ENCODE assay signal across 8 mouse cellular contexts in the genomic region with DNA sequence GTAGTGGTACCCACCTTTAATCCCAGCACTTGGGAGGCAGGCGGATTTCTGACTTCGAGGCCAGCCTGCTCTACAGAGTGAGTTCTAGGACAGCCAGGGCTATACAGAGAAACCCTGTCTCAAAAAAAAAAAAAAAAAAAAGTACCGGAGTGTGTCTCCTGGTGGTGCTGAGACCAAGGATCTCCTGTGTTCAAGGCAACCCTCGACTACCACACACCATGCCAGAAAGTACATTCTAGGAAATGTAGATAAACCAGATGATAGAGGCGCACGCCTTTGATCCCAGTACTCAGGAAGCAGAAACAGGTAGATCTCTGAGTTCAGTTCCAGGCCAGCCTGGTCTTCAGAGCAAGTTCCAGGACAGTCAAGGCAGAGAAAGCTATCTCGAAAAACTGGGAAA. TPM values are rescaled to one million over a fixed set of nuclear protein-coding genes. Genes with fewer than 3 reads are reported as not detected.
DNase-seq lines count a peak whose midpoint lies in the region; ATAC-seq and TF ChIP-seq lines count a peak whose summit lies in the region.

No protein-coding gene starts in this region.

- no peaks in the 10 kb centered on the region for H3K27me3 ChIP-seq in heart, embryonic 11.5 days (ENCODE audit: control insufficient read depth, insufficient read depth, low read length)
- no peaks in the 10 kb centered on the region for H3K27me3 ChIP-seq in G1E (ENCODE audit: insufficient read depth, low read length)
- no peaks in the 10 kb centered on the region for H3K27me3 ChIP-seq in hindbrain, embryonic 12.5 days
- H3K27me3 ChIP-seq in midbrain, embryonic 10.5 days (ENCODE audit: low read depth, poor library complexity, severe bottlenecking), result no peaks in the 10 kb centered on the region

- no peak for ATAC-seq in heart, embryonic 11.5 days (replicated peaks; ENCODE audit: insufficient number of reproducible peaks, low FRiP score, low TSS enrichment)
- ATAC-seq in G1E (ENCODE audit: extremely low read depth, insufficient number of reproducible peaks, low FRiP score, poor library complexity, severe bottlenecking), result 0 out of 2 replicates have a peak, but pooled peaks have one; percentile 10
- no peak; the same call in 1 of the 2 replicates for ATAC-seq in hindbrain, embryonic 12.5 days (ENCODE audit: low FRiP score)
- no peak for ATAC-seq in frontal cortex, adult (ENCODE audit: low TSS enrichment)

- H3K4me3 ChIP-seq in heart, embryonic 11.5 days (ENCODE audit: low read depth, low read length), result peak overlapping the region; percentile 96
- H3K4me3 ChIP-seq in G1E (ENCODE audit: low read depth, low read length), result peak overlapping the region; percentile 98
- peak overlapping the region; percentile 93 for H3K4me3 ChIP-seq in hindbrain, embryonic 12.5 days
- peak overlapping the region; percentile 79 for H3K4me3 ChIP-seq in midbrain, embryonic 10.5 days

- peaks cover 6% of the 10 kb centered on the region; the same call in 1 of the 2 replicates for H3K36me3 ChIP-seq in heart, embryonic 11.5 days (ENCODE audit: control insufficient read depth, insufficient read depth, low read length)
- H3K36me3 ChIP-seq in G1E (replicated peaks), result peaks cover 26% of the 10 kb centered on the region
- H3K36me3 ChIP-seq in hindbrain, embryonic 12.5 days, result peaks cover 18% of the 10 kb centered on the region
- H3K36me3 ChIP-seq in midbrain, embryonic 10.5 days, result peaks cover 23% of the 10 kb centered on the region

- H3K9ac ChIP-seq in heart, embryonic 11.5 days (ENCODE audit: low read depth, low read length), result peak overlapping the region; percentile 98
- peak overlapping the region; percentile 98 for H3K9ac ChIP-seq in hindbrain, embryonic 12.5 days

- no peak for TF ChIP-seq CTCF in G1E (IDR thresholded peaks at IDR 0.05; ENCODE audit: low read depth, low read length)

- H3K4me1 ChIP-seq in heart, embryonic 11.5 days (ENCODE audit: control insufficient read depth, insufficient read depth, low read length), result peaks cover 9% of the 10 kb centered on the region
- peaks cover 33% of the 10 kb centered on the region for H3K4me1 ChIP-seq in G1E (ENCODE audit: insufficient read depth, low read depth, low read length)
- peaks cover 29% of the 10 kb centered on the region for H3K4me1 ChIP-seq in hindbrain, embryonic 12.5 days
- H3K4me1 ChIP-seq in midbrain, embryonic 10.5 days, result peaks cover 36% of the 10 kb centered on the region

- H3K4me2 ChIP-seq in heart, embryonic 11.5 days, result peak overlapping the region; percentile 83
- peak overlapping the region; percentile 78 for H3K4me2 ChIP-seq in hindbrain, embryonic 12.5 days (replicated peaks)

- WGBS in heart, embryonic 11.5 days (ENCODE audit: insufficient replicate concordance), result 49% methylated on average over 7 of the region's 7 CpGs
- 59% methylated on average over 7 of the region's 7 CpGs for WGBS in hindbrain, embryonic 12.5 days
- 51% methylated on average over 7 of the region's 7 CpGs for WGBS in midbrain, embryonic 10.5 days

- DNase-seq in heart, adult 8-10 months (ENCODE audit: low spot score), result no peak
- no peak for DNase-seq in G1E (ENCODE audit: low spot score)
- DNase-seq in midbrain, embryonic 10.5 days (ENCODE audit: low spot score), result no peak
- no peak for DNase-seq in urinary bladder, adult 2 months (ENCODE audit: low spot score)
- no peak for DNase-seq in cerebellum, postnatal 36 days

- no peaks in the 10 kb centered on the region for H3K9me3 ChIP-seq in heart, embryonic 11.5 days (replicated peaks; ENCODE audit: control insufficient read depth, low read length)
- H3K9me3 ChIP-seq in G1E (replicated peaks), result no peaks in the 10 kb centered on the region
- no peaks in the 10 kb centered on the region for H3K9me3 ChIP-seq in hindbrain, embryonic 12.5 days (replicated peaks)
- H3K9me3 ChIP-seq in midbrain, embryonic 10.5 days (replicated peaks), result no peaks in the 10 kb centered on the region

- 0 out of 2 replicates have a peak overlapping the region, but pooled peaks have one; percentile 93 for H3K27ac ChIP-seq in heart, embryonic 11.5 days (ENCODE audit: low read depth, low read length)
- H3K27ac ChIP-seq in hindbrain, embryonic 12.5 days, result peak overlapping the region; percentile 96
- peak overlapping the region; percentile 96 for H3K27ac ChIP-seq in midbrain, embryonic 10.5 days (replicated peaks)

RNA-seq across cellular contexts. Expression of a gene that starts 0.9 kb away (rescaled TPM):
- 182 and 194 TPM in 2 replicates for polyA plus RNA-seq in heart, embryonic 11.5 days (2014; fragmentation: Nextera tagmentation; extraction: Ambion mirVana)
- total RNA-seq in heart, adult 8-10 months (2022), result 10 to 100 TPM; 53.6 to 60.6 (median 58.8) TPM
- total RNA-seq in G1E (2014; fragmentation: Nextera tagmentation) (190 and 198 TPM in 2 replicates), G1E (2017) (282 and 303 TPM in 2 replicates)
- 101 and 116 TPM in 2 replicates for polyA plus RNA-seq in G1E (2012)
- 240 and 245 TPM in 2 replicates for polyA plus RNA-seq in hindbrain, embryonic 12.5 days (2016; fragmentation: Nextera tagmentation; extraction: Ambion mirVana)
- polyA plus RNA-seq in midbrain, embryonic 10.5 days (2016; fragmentation: Nextera tagmentation; extraction: Ambion mirVana), result 342 and 344 TPM in 2 replicates
- polyA plus RNA-seq in urinary bladder, adult 2 months (2012; rRNA removed), result 61.2 and 63.8 TPM in 2 replicates

RNA-seq across cellular contexts. Expression of a gene that starts 21.5 kb away (rescaled TPM):
- 26.6 and 28.6 TPM in 2 replicates for polyA plus RNA-seq in heart, embryonic 11.5 days (2014; fragmentation: Nextera tagmentation; extraction: Ambion mirVana)
- 10 to 100 TPM; 21.3 to 33.6 (median 25.4) TPM for total RNA-seq in heart, adult 8-10 months (2022)
- total RNA-seq in G1E (2014; fragmentation: Nextera tagmentation) (71.9 and 89.1 TPM in 2 replicates), G1E (2017) (56.5 and 66.6 TPM in 2 replicates)
- polyA plus RNA-seq in G1E (2012), result 86.1 and 112 TPM in 2 replicates
- 115 and 119 TPM in 2 replicates for polyA plus RNA-seq in hindbrain, embryonic 12.5 days (2016; fragmentation: Nextera tagmentation; extraction: Ambion mirVana)
- 112 and 122 TPM in 2 replicates for polyA plus RNA-seq in midbrain, embryonic 10.5 days (2016; fragmentation: Nextera tagmentation; extraction: Ambion mirVana)
- 26.9 and 29.4 TPM in 2 replicates for polyA plus RNA-seq in urinary bladder, adult 2 months (2012; rRNA removed)
